Mouse (Mus musculus): ENCODE measurements around the gene Taar3. TPM values are rescaled to one million over a fixed set of nuclear protein-coding genes. Genes with fewer than 3 reads are reported as not detected.

The Taar3 gene
- not detected in 2 replicates for total RNA-seq (2015; ENCODE audit: low replicate concordance)
- total RNA-seq (2017; ENCODE audit: low replicate concordance) = not detected in 2 replicates

GRCm38 (mm10) chr10:23949508-23950005 lies at the start of gene Taar3:
Taar3 (plus strand) TSS chr10:23949558.
- ATAC-seq (replicated peaks; ENCODE audit: low FRiP score, poor library complexity, severe bottlenecking) = no peak

GRCm38 (mm10) chr10:23901119-23901518 lies 48.2 kb upstream of the Taar3 start:
- no peak for ATAC-seq (replicated peaks; ENCODE audit: low FRiP score, poor library complexity, severe bottlenecking)

DNA sequence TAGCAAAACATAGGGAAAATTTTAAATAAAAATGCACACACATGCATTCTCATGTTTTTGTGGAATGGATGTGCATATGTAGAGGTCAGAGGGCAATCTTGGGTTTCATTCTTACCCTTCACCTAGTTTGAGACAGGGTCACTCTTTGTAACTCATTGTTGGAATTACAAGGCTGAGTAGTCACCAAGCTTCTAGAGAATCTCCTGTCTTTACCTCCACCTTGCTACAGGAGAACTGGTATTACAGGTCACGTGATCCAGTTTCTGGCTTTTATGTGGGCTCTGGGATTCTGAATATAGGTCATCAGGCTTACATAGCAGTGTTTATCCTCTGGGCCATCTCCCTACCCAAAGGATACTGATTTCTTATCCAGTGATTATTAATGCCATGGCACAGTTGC lies 43.7 kb upstream of the Taar3 start:
- no peak for ATAC-seq (replicated peaks; ENCODE audit: low FRiP score, poor library complexity, severe bottlenecking)

- ATAC-seq (replicated peaks; ENCODE audit: low FRiP score, poor library complexity, severe bottlenecking) = no peak
Measured at GRCm38 (mm10) chr10:23920056-23920455, 29.3 kb upstream of the Taar3 start, which contains the start of gene Taar1. Taar1 (plus strand) TSS chr10:23920356.

- ATAC-seq (replicated peaks; ENCODE audit: low FRiP score, poor library complexity, severe bottlenecking) = no peak
Measured at GRCm38 (mm10) chr10:23922468-23922867, 26.9 kb upstream of the Taar3 start.

DNA sequence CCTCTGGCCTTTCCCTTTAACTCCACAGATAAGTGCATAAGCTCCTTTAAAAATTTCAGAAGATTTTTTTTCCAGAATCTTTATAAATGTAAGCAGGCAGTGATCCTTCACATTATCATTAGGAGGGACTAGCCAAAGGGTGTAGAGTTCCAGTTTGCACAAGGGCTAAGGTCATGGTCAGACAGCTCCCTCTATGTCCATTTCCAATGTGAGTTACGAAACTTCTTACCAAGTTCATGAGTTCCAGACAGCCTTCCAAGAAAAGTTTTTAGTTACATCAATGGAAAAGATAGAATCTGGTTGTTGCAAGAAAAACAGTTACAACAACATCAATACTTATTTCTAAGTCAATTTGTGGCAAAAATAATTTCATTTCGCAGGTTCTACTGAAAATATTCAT lies 25.4 kb upstream of the Taar3 start:
- no peak for ATAC-seq (replicated peaks; ENCODE audit: low FRiP score, poor library complexity, severe bottlenecking)

- no peak for ATAC-seq (replicated peaks; ENCODE audit: low FRiP score, poor library complexity, severe bottlenecking)
Measured at GRCm38 (mm10) chr10:23937613-23938012, 11.7 kb upstream of the Taar3 start.

DNA sequence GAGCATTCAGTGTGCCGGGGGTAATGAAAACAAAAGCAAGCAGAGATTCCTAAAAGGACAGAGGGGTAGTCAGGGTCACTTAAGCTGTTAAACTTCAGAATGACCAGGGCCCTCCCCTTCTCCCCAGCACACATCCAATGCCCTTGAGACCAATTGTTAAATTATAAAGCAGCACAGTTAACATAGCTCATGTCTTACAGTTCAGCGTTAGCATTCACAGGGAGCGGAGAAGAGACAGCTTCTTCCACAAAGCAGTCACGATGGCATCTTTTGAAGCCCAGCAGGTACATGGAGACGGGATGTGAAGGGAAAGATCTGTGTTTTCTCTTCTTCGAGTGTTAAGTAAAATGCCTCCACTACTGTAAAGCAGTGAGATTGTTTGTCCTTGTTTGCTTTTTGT lies 11.0 kb upstream of the Taar3 start, which contains the start of gene Taar2:
Gene Taar2 (plus strand): TSS at position 261 of the 400 bp plus-strand sequence.
- no peak for ATAC-seq (replicated peaks; ENCODE audit: low FRiP score, poor library complexity, severe bottlenecking)

DNA sequence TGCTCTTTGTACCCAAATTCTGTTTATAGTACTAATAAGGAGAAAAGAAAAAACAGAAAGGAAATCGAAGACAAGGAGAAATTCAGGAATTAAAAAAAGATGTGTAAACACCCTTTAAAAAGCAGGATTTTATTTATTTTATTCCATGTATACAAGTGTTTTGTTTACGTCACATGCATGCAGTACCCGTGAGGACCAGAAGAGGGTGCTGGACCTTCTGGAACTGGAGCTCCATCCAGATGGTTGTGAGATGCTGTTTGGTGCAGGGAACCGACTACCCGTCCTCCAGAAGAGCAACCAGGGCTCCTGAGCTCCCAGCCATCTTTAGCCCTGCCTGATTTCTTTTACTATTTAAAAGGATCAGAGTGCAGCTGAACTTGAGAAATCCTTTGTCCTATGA lies 6.9 kb upstream of the Taar3 start:
- ATAC-seq (replicated peaks; ENCODE audit: low FRiP score, poor library complexity, severe bottlenecking) = no peak

- ATAC-seq (replicated peaks; ENCODE audit: low FRiP score, poor library complexity, severe bottlenecking) = no peak
Measured at GRCm38 (mm10) chr10:23948026-23948425, 1.3 kb upstream of the Taar3 start.

- no peak for ATAC-seq (replicated peaks; ENCODE audit: low FRiP score, poor library complexity, severe bottlenecking)
Measured at GRCm38 (mm10) chr10:23951714-23952113, 2.4 kb downstream of the Taar3 start.

DNA sequence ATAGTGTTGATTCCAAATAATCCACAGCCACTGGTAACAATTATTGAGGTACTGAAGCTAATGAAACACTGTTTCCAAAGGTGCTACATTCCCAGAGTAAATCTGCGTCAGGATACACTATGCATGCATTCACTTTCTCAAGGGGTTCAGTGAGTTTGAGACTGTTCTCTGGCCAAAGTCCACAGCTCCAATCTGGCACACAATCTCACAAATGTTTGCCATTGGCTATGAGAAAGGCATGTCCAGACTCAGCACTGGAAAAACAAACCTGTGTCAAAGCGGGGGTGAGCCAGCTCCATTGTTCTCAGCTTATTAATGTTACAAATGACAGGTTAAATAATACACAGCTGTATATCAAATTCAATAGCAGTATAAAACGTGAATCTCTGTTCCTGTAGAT lies 9.7 kb downstream of the Taar3 start:
- no peak for ATAC-seq (replicated peaks; ENCODE audit: low FRiP score, poor library complexity, severe bottlenecking)

- no peak for ATAC-seq (replicated peaks; ENCODE audit: low FRiP score, poor library complexity, severe bottlenecking)
Measured at GRCm38 (mm10) chr10:23960444-23960915, 11.1 kb downstream of the Taar3 start, which contains the start of gene Taar4. Taar4 (plus strand) TSS chr10:23960494.

GRCm38 (mm10) chr10:23963444-23963843 lies 14.1 kb downstream of the Taar3 start:
- no peak for ATAC-seq (replicated peaks; ENCODE audit: low FRiP score, poor library complexity, severe bottlenecking)

GRCm38 (mm10) chr10:23964921-23965610 lies 15.7 kb downstream of the Taar3 start:
- ATAC-seq (replicated peaks; ENCODE audit: low FRiP score, poor library complexity, severe bottlenecking) = no peak

- ATAC-seq (replicated peaks; ENCODE audit: low FRiP score, poor library complexity, severe bottlenecking) = no peak
Measured at GRCm38 (mm10) chr10:23970656-23971165, 21.4 kb downstream of the Taar3 start, which contains the start of gene Taar5. Taar5 (plus strand) TSS chr10:23970706.

DNA sequence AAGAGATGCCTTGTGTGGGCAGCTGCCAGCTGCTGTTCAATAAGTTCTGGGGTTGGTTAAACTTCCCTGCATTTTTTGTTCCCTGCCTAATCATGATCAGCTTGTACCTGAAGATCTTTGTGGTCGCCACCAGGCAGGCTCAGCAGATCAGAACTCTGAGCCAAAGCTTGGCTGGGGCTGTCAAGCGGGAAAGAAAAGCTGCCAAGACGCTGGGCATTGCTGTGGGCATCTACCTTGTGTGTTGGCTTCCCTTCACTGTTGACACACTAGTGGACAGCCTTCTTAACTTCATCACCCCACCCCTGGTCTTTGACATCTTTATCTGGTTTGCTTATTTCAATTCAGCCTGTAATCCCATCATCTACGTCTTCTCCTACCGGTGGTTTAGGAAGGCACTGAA lies 21.9 kb downstream of the Taar3 start:
- ATAC-seq (replicated peaks; ENCODE audit: low FRiP score, poor library complexity, severe bottlenecking) = no peak

- no peak for ATAC-seq (replicated peaks; ENCODE audit: low FRiP score, poor library complexity, severe bottlenecking)
Measured at GRCm38 (mm10) chr10:23977958-23978357, 28.6 kb downstream of the Taar3 start.

- peak; percentile 61 for ATAC-seq (replicated peaks; ENCODE audit: low FRiP score, poor library complexity, severe bottlenecking)
Measured at GRCm38 (mm10) chr10:23978901-23979705, 29.7 kb downstream of the Taar3 start.

GRCm38 (mm10) chr10:23985546-23985945 lies 36.2 kb downstream of the Taar3 start, which contains the start of gene Taar6:
Taar6 (minus strand) TSS chr10:23985646.
- no peak for ATAC-seq (replicated peaks; ENCODE audit: low FRiP score, poor library complexity, severe bottlenecking)
